Mouse (Mus musculus) small intestine, adult 2 months (tissue): Measurements from ENCODE around the gene Ralbp1.

Source experiments
- CTCF ChIP-seq: fragments of 200-500 bp; IDR thresholded peaks from 2 replicates; pipeline ENCODE4 v1.5.1; 2012; ENCODE audit warnings: low read depth, mild to moderate bottlenecking, control low read depth, inconsistent platforms, low read length, moderate library complexity, mixed read lengths; ENCODE audit not compliant: insufficient replicate concordance, insufficient read length; ENCODE audit errors: extremely low read depth
- POLR2A ChIP-seq: fragments of 200-500 bp; IDR thresholded peaks from 2 replicates; pipeline ENCODE4 v1.6.1; 2012; ENCODE audit warnings: low read depth, mild to moderate bottlenecking, control low read depth, inconsistent platforms, low read length, moderate library complexity

DNA sequence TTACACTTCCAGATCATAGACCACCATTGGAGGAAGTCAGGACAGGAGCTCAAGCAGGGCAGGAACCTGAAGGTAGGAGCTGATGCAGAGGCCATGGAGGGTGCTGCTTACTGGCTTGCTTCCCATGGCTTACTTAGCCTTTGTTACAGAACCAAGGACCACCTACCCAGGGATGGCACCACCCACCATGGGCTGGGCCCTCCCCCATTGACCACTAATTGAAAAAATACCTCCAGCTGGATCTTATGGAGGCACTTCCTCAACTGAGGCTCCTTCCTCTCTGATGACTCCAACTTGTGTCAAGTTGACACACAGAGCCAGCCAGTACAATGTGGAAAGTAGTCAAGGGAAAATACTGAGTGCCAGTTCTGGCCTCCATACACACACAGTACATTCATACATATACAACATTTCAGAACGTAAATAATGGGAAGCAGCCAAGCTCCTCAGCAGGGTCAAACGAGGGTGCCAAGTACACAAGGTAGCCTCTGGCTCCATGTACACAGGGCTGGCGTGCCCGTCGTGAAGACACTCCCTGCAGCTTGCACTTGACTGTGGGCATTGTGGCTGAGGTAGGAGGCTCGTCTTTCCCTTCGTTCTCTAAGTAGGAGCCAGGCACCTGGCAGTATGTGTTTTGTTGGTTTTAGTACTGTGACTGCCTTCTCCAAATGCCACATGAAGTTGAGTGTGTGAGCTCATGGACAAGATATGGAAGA lies 45.9 kb downstream of the Ralbp1 start:
- TF ChIP-seq CTCF = no peak
- TF ChIP-seq POLR2A = no peak
